Mouse (Mus musculus): ENCODE measurements around the gene Timm10. TPM values are rescaled to one million over a fixed set of nuclear protein-coding genes. Genes with fewer than 3 reads are reported as not detected.
A peak's percentile ranks its signal among the peaks of the same experiment; 100 is the strongest.

Gene Timm10
- polyA plus RNA-seq, 1 experiment, result 90.3 TPM

GRCm38 (mm10) chr2:84803963-84804362 lies 22.8 kb upstream of the Timm10 start:
- H3K27ac ChIP-seq (ENCODE audit: insufficient read depth, low read depth, low read length), result no peak overlapping the region
- H3K27me3 ChIP-seq (replicated peaks; ENCODE audit: control insufficient read depth, insufficient read depth, low read length), result no peaks in the 10 kb centered on the region
- TF ChIP-seq POLR2A (IDR thresholded peaks at IDR 0.05; ENCODE audit: low read depth, low read length), result no peak
- TF ChIP-seq CTCF (conservative IDR thresholded peaks at IDR 0.05; ENCODE audit: insufficient read depth, insufficient read length, low read depth, low read length), result no peak
- WGBS, result 96% methylated on average over 7 of the region's 7 CpGs
- no peak overlapping the region for H3K4me3 ChIP-seq (ENCODE audit: insufficient read depth, low read depth, low read length)
- no peak for DNase-seq
- H3K4me1 ChIP-seq (ENCODE audit: control insufficient read depth, insufficient read depth, low read length), result 0 out of 2 replicates have a peak, but pooled peaks cover 2% of the 10 kb centered on the region
- no peaks in the 10 kb centered on the region for H3K36me3 ChIP-seq (ENCODE audit: control insufficient read depth, insufficient read depth, low read length)

GRCm38 (mm10) chr2:84806546-84806945 lies 20.3 kb upstream of the Timm10 start:
- H3K27ac ChIP-seq (ENCODE audit: insufficient read depth, low read depth, low read length), result no peak overlapping the region
- WGBS, result 67% methylated on average over 5 of the region's 5 CpGs
- H3K27me3 ChIP-seq (replicated peaks; ENCODE audit: control insufficient read depth, insufficient read depth, low read length), result no peaks in the 10 kb centered on the region
- H3K4me3 ChIP-seq (ENCODE audit: insufficient read depth, low read depth, low read length), result no peak overlapping the region
- no peak for TF ChIP-seq CTCF (conservative IDR thresholded peaks at IDR 0.05; ENCODE audit: insufficient read depth, insufficient read length, low read depth, low read length)
- TF ChIP-seq POLR2A (IDR thresholded peaks at IDR 0.05; ENCODE audit: low read depth, low read length), result no peak
- H3K4me1 ChIP-seq (ENCODE audit: control insufficient read depth, insufficient read depth, low read length), result no peaks in the 10 kb centered on the region
- no peak for DNase-seq
- H3K36me3 ChIP-seq (ENCODE audit: control insufficient read depth, insufficient read depth, low read length), result no peaks in the 10 kb centered on the region

- no peaks in the 10 kb centered on the region for H3K4me1 ChIP-seq (ENCODE audit: control insufficient read depth, insufficient read depth, low read length)
- H3K4me3 ChIP-seq (ENCODE audit: insufficient read depth, low read depth, low read length), result no peak overlapping the region
- no peak overlapping the region for H3K27ac ChIP-seq (ENCODE audit: insufficient read depth, low read depth, low read length)
- TF ChIP-seq POLR2A (IDR thresholded peaks at IDR 0.05; ENCODE audit: low read depth, low read length) (no peak), CTCF (conservative IDR thresholded peaks at IDR 0.05; ENCODE audit: insufficient read depth, insufficient read length, low read depth, low read length) (no peak)
- DNase-seq, result no peak
- no peaks in the 10 kb centered on the region for H3K27me3 ChIP-seq (replicated peaks; ENCODE audit: control insufficient read depth, insufficient read depth, low read length)
- H3K36me3 ChIP-seq (ENCODE audit: control insufficient read depth, insufficient read depth, low read length), result no peaks in the 10 kb centered on the region
Measured at GRCm38 (mm10) chr2:84809330-84809729, 17.5 kb upstream of the Timm10 start.

- Histone ChIP-seq H3K4me1 (ENCODE audit: control insufficient read depth, insufficient read depth, low read length) (no peaks in the 10 kb centered on the region), H3K27me3 (replicated peaks; ENCODE audit: control insufficient read depth, insufficient read depth, low read length) (no peaks in the 10 kb centered on the region), H3K27ac (ENCODE audit: insufficient read depth, low read depth, low read length) (no peak overlapping the region), H3K4me3 (ENCODE audit: insufficient read depth, low read depth, low read length) (no peak overlapping the region), H3K36me3 (ENCODE audit: control insufficient read depth, insufficient read depth, low read length) (no peaks in the 10 kb centered on the region)
- 83% methylated on average over 6 of the region's 6 CpGs for WGBS
- DNase-seq, result no peak
- TF ChIP-seq POLR2A (IDR thresholded peaks at IDR 0.05; ENCODE audit: low read depth, low read length) (no peak), CTCF (conservative IDR thresholded peaks at IDR 0.05; ENCODE audit: insufficient read depth, insufficient read length, low read depth, low read length) (no peak)
Measured at GRCm38 (mm10) chr2:84810526-84810885, 16.3 kb upstream of the Timm10 start.

- Histone ChIP-seq H3K4me1 (ENCODE audit: control insufficient read depth, insufficient read depth, low read length) (no peaks in the 10 kb centered on the region), H3K36me3 (ENCODE audit: control insufficient read depth, insufficient read depth, low read length) (no peaks in the 10 kb centered on the region), H3K4me3 (ENCODE audit: insufficient read depth, low read depth, low read length) (peak overlapping the region; percentile 39), H3K27me3 (replicated peaks; ENCODE audit: control insufficient read depth, insufficient read depth, low read length) (no peaks in the 10 kb centered on the region), H3K27ac (ENCODE audit: insufficient read depth, low read depth, low read length) (no peak overlapping the region)
- WGBS, result 29% methylated on average over 26 of the region's 26 CpGs
- no peak for TF ChIP-seq POLR2A (IDR thresholded peaks at IDR 0.05; ENCODE audit: low read depth, low read length)
- peak; percentile 78 for TF ChIP-seq CTCF (conservative IDR thresholded peaks at IDR 0.05; ENCODE audit: insufficient read depth, insufficient read length, low read depth, low read length)
- peak; percentile 90 for DNase-seq
Measured at GRCm38 (mm10) chr2:84810886-84811577, 15.8 kb upstream of the Timm10 start.

- Histone ChIP-seq H3K36me3 (ENCODE audit: control insufficient read depth, insufficient read depth, low read length) (no peaks in the 10 kb centered on the region), H3K4me1 (ENCODE audit: control insufficient read depth, insufficient read depth, low read length) (no peaks in the 10 kb centered on the region), H3K27me3 (replicated peaks; ENCODE audit: control insufficient read depth, insufficient read depth, low read length) (no peaks in the 10 kb centered on the region), H3K27ac (ENCODE audit: insufficient read depth, low read depth, low read length) (no peak overlapping the region), H3K4me3 (ENCODE audit: insufficient read depth, low read depth, low read length) (no peak overlapping the region)
- 79% methylated on average over 7 of the region's 7 CpGs for WGBS
- DNase-seq, result no peak
- TF ChIP-seq POLR2A (IDR thresholded peaks at IDR 0.05; ENCODE audit: low read depth, low read length), result no peak
- TF ChIP-seq CTCF (conservative IDR thresholded peaks at IDR 0.05; ENCODE audit: insufficient read depth, insufficient read length, low read depth, low read length), result no peak
Measured at GRCm38 (mm10) chr2:84811880-84812279, 14.9 kb upstream of the Timm10 start.

- 89% methylated on average over 6 of the region's 6 CpGs for WGBS
- H3K27ac ChIP-seq (ENCODE audit: insufficient read depth, low read depth, low read length), result no peak overlapping the region
- no peaks in the 10 kb centered on the region for H3K27me3 ChIP-seq (replicated peaks; ENCODE audit: control insufficient read depth, insufficient read depth, low read length)
- H3K4me1 ChIP-seq (ENCODE audit: control insufficient read depth, insufficient read depth, low read length), result no peaks in the 10 kb centered on the region
- DNase-seq, result no peak
- no peak for TF ChIP-seq POLR2A (IDR thresholded peaks at IDR 0.05; ENCODE audit: low read depth, low read length)
- TF ChIP-seq CTCF (conservative IDR thresholded peaks at IDR 0.05; ENCODE audit: insufficient read depth, insufficient read length, low read depth, low read length), result no peak
- H3K36me3 ChIP-seq (ENCODE audit: control insufficient read depth, insufficient read depth, low read length), result no peaks in the 10 kb centered on the region
- no peak overlapping the region for H3K4me3 ChIP-seq (ENCODE audit: insufficient read depth, low read depth, low read length)
Measured at GRCm38 (mm10) chr2:84812676-84813075, 14.1 kb upstream of the Timm10 start.

Data from kidney, adult 2 months (tissue).